Comparison of ENCODE assay signal across 8 mouse cellular contexts in genomic region chrX:74352645-74353466, GRCm38 (mm10). TPM values are rescaled to one million over a fixed set of nuclear protein-coding genes. Genes with fewer than 3 reads are reported as not detected.
A peak's percentile ranks its signal among the peaks of the same experiment; 100 is the strongest.
DNase-seq lines count a peak whose midpoint lies in the region; ATAC-seq and TF ChIP-seq lines count a peak whose summit lies in the region.

No protein-coding gene starts in this region.

- TF ChIP-seq POLR2A in olfactory bulb, adult 2 months (IDR thresholded peaks at IDR 0.05; ENCODE audit: insufficient read depth, low read depth, low read length), result no peak

- H3K9ac ChIP-seq in lung, postnatal 0 days (replicated peaks; ENCODE audit: low read depth), result peak overlapping the region; percentile 44; the same call in 1 of the 2 replicates
- peak overlapping the region; percentile 69 for H3K9ac ChIP-seq in embryonic facial prominence, embryonic 13.5 days
- H3K9ac ChIP-seq in limb, embryonic 11.5 days (ENCODE audit: low read length), result peak overlapping the region; percentile 66

- H3K36me3 ChIP-seq in lung, postnatal 0 days (ENCODE audit: insufficient read depth, low read length), result no peaks in the 10 kb centered on the region
- H3K36me3 ChIP-seq in embryonic facial prominence, embryonic 13.5 days, result no peaks in the 10 kb centered on the region
- no peaks in the 10 kb centered on the region for H3K36me3 ChIP-seq in limb, embryonic 11.5 days (ENCODE audit: control insufficient read depth, insufficient read depth, low read length)

- peak overlapping the region; percentile 38 for H3K4me3 ChIP-seq in lung, postnatal 0 days (ENCODE audit: low read depth, low read length)
- H3K4me3 ChIP-seq in embryonic facial prominence, embryonic 13.5 days, result peak overlapping the region; percentile 49
- H3K4me3 ChIP-seq in limb, embryonic 11.5 days (ENCODE audit: low read depth, low read length), result peak overlapping the region; percentile 43
- H3K4me3 ChIP-seq in olfactory bulb, adult 2 months (ENCODE audit: insufficient read depth, low read depth, low read length), result peak overlapping the region; percentile 58

- no peaks in the 10 kb centered on the region for H3K9me3 ChIP-seq in lung, postnatal 0 days (ENCODE audit: low read length)
- H3K9me3 ChIP-seq in embryonic facial prominence, embryonic 13.5 days, result no peaks in the 10 kb centered on the region
- H3K9me3 ChIP-seq in limb, embryonic 11.5 days (ENCODE audit: control insufficient read depth, low read length), result no peaks in the 10 kb centered on the region

- WGBS in lung, postnatal 0 days, result 18% methylated on average over 13 of the region's 13 CpGs
- WGBS in embryonic facial prominence, embryonic 13.5 days, result 25% methylated on average over 13 of the region's 13 CpGs
- WGBS in limb, embryonic 11.5 days, result 30% methylated on average over 13 of the region's 13 CpGs
- 23% methylated on average over 13 of the region's 13 CpGs for WGBS in olfactory bulb, adult 2 months

- TF ChIP-seq CTCF in lung, postnatal 0 days (IDR thresholded peaks at IDR 0.05), result no peak
- no peak for TF ChIP-seq CTCF in olfactory bulb, adult 2 months (IDR thresholded peaks at IDR 0.05; ENCODE audit: insufficient read depth, low read depth, low read length)

- ATAC-seq in lung, postnatal 0 days, result peak; percentile 40
- no peak for ATAC-seq in embryonic facial prominence, embryonic 13.5 days (ENCODE audit: insufficient number of reproducible peaks, insufficient read depth, low FRiP score, low TSS enrichment, low read depth)
- ATAC-seq in limb, embryonic 11.5 days (ENCODE audit: insufficient number of reproducible peaks, low FRiP score, low TSS enrichment, low read depth), result peak; percentile 9; the same call in 1 of the 2 replicates

- peak overlapping the region; percentile 54 for H3K4me2 ChIP-seq in lung, postnatal 0 days (replicated peaks; ENCODE audit: low read depth, low read length)
- peak overlapping the region; percentile 62 for H3K4me2 ChIP-seq in embryonic facial prominence, embryonic 13.5 days
- H3K4me2 ChIP-seq in limb, embryonic 11.5 days (ENCODE audit: low read depth, severe bottlenecking), result peak overlapping the region; percentile 57

- no peaks in the 10 kb centered on the region for H3K4me1 ChIP-seq in lung, postnatal 0 days (ENCODE audit: insufficient read depth, low read depth, low read length)
- H3K4me1 ChIP-seq in embryonic facial prominence, embryonic 13.5 days, result no peaks in the 10 kb centered on the region
- no peaks in the 10 kb centered on the region for H3K4me1 ChIP-seq in limb, embryonic 11.5 days (ENCODE audit: control insufficient read depth, insufficient read depth, low read length)
- H3K4me1 ChIP-seq in olfactory bulb, adult 2 months (ENCODE audit: control insufficient read depth, insufficient read depth, low read length), result no peaks in the 10 kb centered on the region

- peak overlapping the region; percentile 38; the same call in 1 of the 2 replicates for H3K27ac ChIP-seq in lung, postnatal 0 days (ENCODE audit: low read length)
- peak overlapping the region; percentile 62 for H3K27ac ChIP-seq in embryonic facial prominence, embryonic 13.5 days
- no peak overlapping the region for H3K27ac ChIP-seq in limb, embryonic 11.5 days (replicated peaks; ENCODE audit: low read depth, low read length)
- peak overlapping the region; percentile 73 for H3K27ac ChIP-seq in olfactory bulb, adult 2 months (ENCODE audit: insufficient read depth, low read depth, low read length)

- DNase-seq in lung, postnatal 0 days (ENCODE audit: low spot score), result no peak
- no peak for DNase-seq in lung, postnatal 10 days
- DNase-seq in limb, embryonic 11.5 days (ENCODE audit: low spot score), result peak; percentile 26
- no peak for DNase-seq in frontal cortex, postnatal 36 days (ENCODE audit: low spot score in 2 of 2)
- no peak for DNase-seq in layer of hippocampus, adult 9-10 months (ENCODE audit: low spot score)
- DNase-seq in layer of hippocampus, adult 9-11 months, result no peak

- no peaks in the 10 kb centered on the region for H3K27me3 ChIP-seq in lung, postnatal 0 days (replicated peaks; ENCODE audit: insufficient read depth, low read length)
- H3K27me3 ChIP-seq in embryonic facial prominence, embryonic 13.5 days, result no peaks in the 10 kb centered on the region
- H3K27me3 ChIP-seq in limb, embryonic 11.5 days (ENCODE audit: control insufficient read depth, insufficient read depth, low read length), result no peaks in the 10 kb centered on the region

- TF ChIP-seq EP300 in lung, postnatal 0 days (IDR thresholded peaks at IDR 0.05), result no peak

RNA-seq across cellular contexts. Expression of gene Lage3, which starts 0.6 kb away (rescaled TPM):
- polyA plus RNA-seq in lung, postnatal 0 days (2015; fragmentation: Nextera tagmentation; extraction: Ambion mirVana), result 75.0 and 82.6 TPM in 2 replicates
- polyA plus RNA-seq in embryonic facial prominence, embryonic 13.5 days (2015; fragmentation: Nextera tagmentation; extraction: Ambion mirVana), result 113 and 129 TPM in 2 replicates
- 121 and 122 TPM in 2 replicates for polyA plus RNA-seq in limb, embryonic 11.5 days (2014; fragmentation: Nextera tagmentation; extraction: Ambion mirVana)
- polyA plus RNA-seq in olfactory bulb, adult 2 months (2012; ENCODE audit: insufficient read depth, insufficient read length, low replicate concordance, missing spikeins), result not detected in 2 replicates

RNA-seq across cellular contexts. Expression of gene Ubl4a, which starts 20.2 kb away (rescaled TPM):
- 53.0 and 56.2 TPM in 2 replicates for polyA plus RNA-seq in lung, postnatal 0 days (2015; fragmentation: Nextera tagmentation; extraction: Ambion mirVana)
- 67.2 and 71.1 TPM in 2 replicates for polyA plus RNA-seq in embryonic facial prominence, embryonic 13.5 days (2015; fragmentation: Nextera tagmentation; extraction: Ambion mirVana)
- 54.6 and 56.7 TPM in 2 replicates for polyA plus RNA-seq in limb, embryonic 11.5 days (2014; fragmentation: Nextera tagmentation; extraction: Ambion mirVana)
- not detected in 2 replicates for polyA plus RNA-seq in olfactory bulb, adult 2 months (2012; ENCODE audit: insufficient read depth, insufficient read length, low replicate concordance, missing spikeins)

RNA-seq across cellular contexts. Expression of gene Slc10a3, which starts 20.3 kb away (rescaled TPM):
- 25.0 and 25.6 TPM in 2 replicates for polyA plus RNA-seq in lung, postnatal 0 days (2015; fragmentation: Nextera tagmentation; extraction: Ambion mirVana)
- polyA plus RNA-seq in embryonic facial prominence, embryonic 13.5 days (2015; fragmentation: Nextera tagmentation; extraction: Ambion mirVana), result 19.5 and 20.2 TPM in 2 replicates
- 10.8 and 15.2 TPM in 2 replicates for polyA plus RNA-seq in limb, embryonic 11.5 days (2014; fragmentation: Nextera tagmentation; extraction: Ambion mirVana)
- polyA plus RNA-seq in olfactory bulb, adult 2 months (2012; ENCODE audit: insufficient read depth, insufficient read length, low replicate concordance, missing spikeins), result not detected in 2 replicates

RNA-seq across cellular contexts. Expression of gene Plxna3, which starts 24.0 kb away (rescaled TPM):
- polyA plus RNA-seq in lung, postnatal 0 days (2015; fragmentation: Nextera tagmentation; extraction: Ambion mirVana), result 1.6 and 1.7 TPM in 2 replicates
- 21.4 and 25.1 TPM in 2 replicates for polyA plus RNA-seq in embryonic facial prominence, embryonic 13.5 days (2015; fragmentation: Nextera tagmentation; extraction: Ambion mirVana)
- polyA plus RNA-seq in limb, embryonic 11.5 days (2014; fragmentation: Nextera tagmentation; extraction: Ambion mirVana), result 10.5 and 12.9 TPM in 2 replicates
- polyA plus RNA-seq in olfactory bulb, adult 2 months (2012; ENCODE audit: insufficient read depth, insufficient read length, low replicate concordance, missing spikeins), result not detected in 2 replicates

RNA-seq across cellular contexts. Expression of gene Fam50a, which starts 40.0 kb away (rescaled TPM):
- polyA plus RNA-seq in lung, postnatal 0 days (2015; fragmentation: Nextera tagmentation; extraction: Ambion mirVana), result 47.1 and 49.6 TPM in 2 replicates
- 61.2 and 69.3 TPM in 2 replicates for polyA plus RNA-seq in embryonic facial prominence, embryonic 13.5 days (2015; fragmentation: Nextera tagmentation; extraction: Ambion mirVana)
- 65.8 and 67.8 TPM in 2 replicates for polyA plus RNA-seq in limb, embryonic 11.5 days (2014; fragmentation: Nextera tagmentation; extraction: Ambion mirVana)
- 224 TPM in 1 of 2 replicates, not detected in the other for polyA plus RNA-seq in olfactory bulb, adult 2 months (2012; ENCODE audit: insufficient read depth, insufficient read length, low replicate concordance, missing spikeins)

Comparison
In these comparisons a context has a peak if more than half of its experiments do, and no peak if none do; other contexts are left out.
1. RNA of gene Slc10a3, which starts 20.3 kb away (polyA plus RNA-seq): 25.0 to 25.6 TPM in lung, postnatal 0 days, 19.5 to 20.2 TPM in embryonic facial prominence, embryonic 13.5 days and 10.8 to 15.2 TPM in limb, embryonic 11.5 days; not detected in olfactory bulb, adult 2 months; every median in the first group is over 10 times any median in the second.
2. Peak in every context shown above with its lines, with median percentiles within 50 percentile points of each other: H3K4me2 ChIP-seq, H3K4me3 ChIP-seq and H3K9ac ChIP-seq.